Mouse (Mus musculus) heart, embryonic 14.5 days (tissue): ENCODE measurements around the gene Btbd1. TPM values are rescaled to one million over a fixed set of nuclear protein-coding genes. Genes with fewer than 3 reads are reported as not detected.
A peak's percentile ranks its signal among the peaks of the same experiment; 100 is the strongest.
"Not testable (repeated sequence)": the region's sequence is repeated elsewhere in the genome, so short reads cannot be mapped to it uniquely, and the experiment has no call there.

Experiments
- ATAC-seq: fragments of 200-750 bp; cut with Nextera tagmentation; 2 replicates; pipeline ENCODE4 v1.8.0; 2017; ENCODE audit warnings: low read depth, moderate TSS enrichment; ENCODE audit not compliant: insufficient number of reproducible peaks, insufficient read depth, low FRiP score
- H3K27ac ChIP-seq, 2 experiments: fragments of 200-500 bp in 1 of 2; fragments of 300-500 bp in 1 of 2; sonication (generic) in 1 of 2; replicated peaks in 1 of 2; 2 replicates each; pipeline ENCODE4 v1.5.1; 2012 to 2014; ENCODE audit warnings: low read depth in 2 of 2, low read length in 2 of 2, control low read depth in 1 of 2, mild to moderate bottlenecking in 1 of 2, mixed read lengths in 1 of 2; ENCODE audit not compliant: control insufficient read depth in 1 of 2, insufficient read depth in 1 of 2
- H3K27me3 ChIP-seq: fragments of 300-500 bp; sonication (generic); 2 replicates; pipeline ENCODE4 v1.6.1; 2014; ENCODE audit warnings: mild to moderate bottlenecking, low read length, control low read depth; ENCODE audit not compliant: control insufficient read depth, insufficient read depth
- H3K36me3 ChIP-seq: fragments of 300-500 bp; sonication (generic); 2 replicates; pipeline ENCODE4 v1.6.1; 2014; ENCODE audit warnings: mild to moderate bottlenecking, control low read depth, low read length, mixed read lengths; ENCODE audit not compliant: control insufficient read depth, insufficient read depth
- H3K4me1 ChIP-seq, 2 experiments: fragments of 200-500 bp in 1 of 2; fragments of 300-500 bp in 1 of 2; sonication (generic) in 1 of 2; 2 replicates each; pipeline ENCODE4 v1.6.1; 2012 to 2014; ENCODE audit warnings: low read length in 2 of 2, control low read depth in 1 of 2, mixed read lengths in 1 of 2; ENCODE audit not compliant: control insufficient read depth in 2 of 2, insufficient read depth in 2 of 2
- H3K4me2 ChIP-seq: fragments of 300-500 bp; sonication (generic); 2 replicates; pipeline ENCODE4 v1.6.1; 2014; ENCODE audit warnings: mild to moderate bottlenecking, low read length
- H3K4me3 ChIP-seq, 2 experiments: fragments of 200-500 bp in 1 of 2; fragments of 300-500 bp in 1 of 2; sonication (generic) in 1 of 2; 2 replicates each; pipeline ENCODE4 v1.5.1; 2012 to 2014; ENCODE audit warnings: low read length in 2 of 2, mild to moderate bottlenecking in 2 of 2, control low read depth in 1 of 2, low read depth in 1 of 2, moderate library complexity in 1 of 2; ENCODE audit not compliant: control insufficient read depth in 1 of 2, insufficient read depth in 1 of 2
- H3K9ac ChIP-seq: fragments of 300-500 bp; sonication (generic); 2 replicates; pipeline ENCODE4 v1.6.1; 2014; ENCODE audit warnings: mild to moderate bottlenecking, low read length
- H3K9me3 ChIP-seq: fragments of 300-500 bp; sonication (generic); 2 replicates; pipeline ENCODE4 v1.6.1; 2016; ENCODE audit warnings: low read length, control low read depth; ENCODE audit not compliant: control insufficient read depth
- WGBS: fragments of 180-500 bp; shearing (Covaris S2); extraction: QIAGEN DNeasy Blood & Tissue Kit; methylation state at CpG from one replicate; pipeline ENCODE4 v1.1.7; 2014; 5-methylcytosine and 5-hydroxymethylcytosine counted together
- polyA plus RNA-seq: library from polyadenylated mRNA; unstranded; fragments of >200 nt; fragmentation: Nextera tagmentation; extraction: Ambion mirVana; gene quantifications from 2 replicates; pipeline ENCODE4 v1.2.1, GENCODE M21; 2014

The Btbd1 gene
- polyA plus RNA-seq, 1 experiment from 2014 or later: 130 TPM

DNA sequence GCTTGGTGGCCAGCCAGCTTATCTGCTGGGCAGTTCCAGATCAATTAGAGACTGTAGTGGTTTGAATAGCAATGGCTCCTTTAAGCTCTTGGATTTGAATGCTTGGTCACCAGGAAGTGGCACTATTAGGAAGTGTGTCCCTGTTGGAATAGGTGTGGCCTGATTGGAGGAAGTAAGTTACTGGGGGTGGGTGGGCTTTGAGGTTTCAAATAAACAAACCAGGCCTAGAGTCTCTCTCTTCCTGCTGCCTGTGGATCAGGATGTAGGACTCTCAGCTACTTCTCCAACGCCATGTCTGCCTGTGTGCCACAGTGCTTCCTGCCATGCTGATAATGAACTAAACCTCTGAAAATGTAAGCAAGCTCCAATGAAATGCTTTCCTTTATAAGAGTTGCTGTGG, 13.8 kb upstream of the Btbd1 start:
- no peak overlapping the region for H3K4me3 ChIP-seq
- H3K27ac ChIP-seq: no peak overlapping the region
- H3K27me3 ChIP-seq: no peaks in the 10 kb centered on the region
- H3K4me1 ChIP-seq: peaks cover 3 to 5% of the 10 kb centered on the region in 2 experiments; a peak in 1 of 4 replicates
- no peaks in the 10 kb centered on the region for H3K36me3 ChIP-seq
- ATAC-seq: no peak
- no peaks in the 10 kb centered on the region for H3K9me3 ChIP-seq
- H3K4me2 ChIP-seq: no peak overlapping the region
- H3K9ac ChIP-seq: no peak overlapping the region
- 65% methylated on average over 1 of the region's 1 CpGs for WGBS

DNA sequence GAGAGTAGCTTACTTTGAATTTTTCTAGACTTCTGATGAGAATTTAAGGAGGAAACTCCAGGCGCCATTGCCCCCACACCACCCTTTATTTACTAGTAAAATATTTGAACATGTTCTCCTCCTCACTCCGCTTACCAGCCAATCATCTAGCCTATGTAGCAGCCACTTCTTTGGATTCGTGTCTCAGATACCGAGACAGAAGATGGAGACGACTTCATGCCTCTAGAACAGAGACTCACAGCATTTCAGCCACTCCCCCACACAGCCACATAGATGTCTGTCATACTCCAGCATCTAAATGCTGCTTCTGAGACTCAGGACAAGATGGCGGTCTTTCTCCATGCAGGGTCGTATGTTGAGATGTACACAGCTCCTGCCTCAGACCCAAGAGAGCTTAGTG, 12.9 kb upstream of the Btbd1 start:
- Histone ChIP-seq H3K4me2 (no peak overlapping the region), H3K27me3 (no peaks in the 10 kb centered on the region), H3K36me3 (no peaks in the 10 kb centered on the region), H3K9me3 (no peaks in the 10 kb centered on the region), H3K4me1 (peaks cover 3 to 5% of the 10 kb centered on the region in 2 experiments; a peak in 1 of 4 replicates), H3K4me3 (no peak overlapping the region), H3K9ac (no peak overlapping the region), H3K27ac (no peak overlapping the region)
- no peak for ATAC-seq
- WGBS: 90% methylated on average over 7 of the region's 7 CpGs

DNA sequence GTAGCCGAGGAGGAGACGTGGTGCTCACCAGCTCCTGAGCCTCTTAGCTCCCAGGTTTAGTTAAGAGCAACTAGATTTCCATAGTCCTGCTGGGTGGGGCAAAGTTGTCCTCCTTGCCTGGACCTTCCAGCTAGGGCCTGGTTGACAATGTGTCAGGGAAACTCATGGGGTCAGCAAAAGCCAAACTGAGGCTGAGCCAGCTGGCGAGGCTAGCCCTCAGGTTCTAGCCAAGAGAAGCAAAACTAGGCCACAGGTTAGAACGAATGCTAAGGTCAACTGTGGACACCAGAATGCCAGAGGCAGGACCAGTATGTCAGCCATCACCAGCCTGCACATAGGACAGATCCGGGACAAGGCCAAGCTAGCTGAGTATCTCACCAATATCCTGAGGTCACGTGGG, 12.2 kb upstream of the Btbd1 start:
- H3K27me3 ChIP-seq: no peaks in the 10 kb centered on the region
- H3K36me3 ChIP-seq: no peaks in the 10 kb centered on the region
- H3K9ac ChIP-seq: no peak overlapping the region
- H3K4me3 ChIP-seq: no peak overlapping the region
- no peak for ATAC-seq
- no peak overlapping the region for H3K4me2 ChIP-seq
- H3K27ac ChIP-seq: no peak overlapping the region
- WGBS: 83% methylated on average over 6 of the region's 6 CpGs
- H3K9me3 ChIP-seq: no peaks in the 10 kb centered on the region
- peaks cover 3 to 5% of the 10 kb centered on the region in 2 experiments; a peak in 1 of 4 replicates for H3K4me1 ChIP-seq

DNA sequence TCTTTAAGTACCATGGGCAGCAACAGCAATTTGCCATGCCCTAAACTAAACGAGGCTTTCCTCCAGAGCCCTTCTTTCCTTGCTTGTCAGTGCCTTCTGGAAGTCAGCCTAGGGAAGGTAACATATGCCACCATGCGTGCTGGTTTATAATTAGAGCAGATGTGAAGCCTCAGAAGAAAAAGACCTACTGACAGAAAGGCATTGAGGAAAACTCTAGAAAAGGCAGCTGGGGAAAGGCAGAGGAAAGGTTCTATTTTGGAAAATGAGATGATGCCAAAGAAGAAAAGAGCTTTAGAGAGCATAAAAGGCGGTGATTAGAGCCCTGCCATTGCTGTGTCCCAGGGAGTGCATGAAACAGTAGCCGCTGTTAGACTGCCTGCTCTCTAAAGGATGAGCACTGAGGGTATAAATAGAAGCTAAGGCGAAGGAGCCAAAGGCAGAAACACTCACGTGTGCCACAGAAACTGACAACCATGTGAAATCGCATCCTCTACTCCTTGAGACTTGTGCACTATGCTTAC, 11.5 kb upstream of the Btbd1 start:
- ATAC-seq: no peak

DNA sequence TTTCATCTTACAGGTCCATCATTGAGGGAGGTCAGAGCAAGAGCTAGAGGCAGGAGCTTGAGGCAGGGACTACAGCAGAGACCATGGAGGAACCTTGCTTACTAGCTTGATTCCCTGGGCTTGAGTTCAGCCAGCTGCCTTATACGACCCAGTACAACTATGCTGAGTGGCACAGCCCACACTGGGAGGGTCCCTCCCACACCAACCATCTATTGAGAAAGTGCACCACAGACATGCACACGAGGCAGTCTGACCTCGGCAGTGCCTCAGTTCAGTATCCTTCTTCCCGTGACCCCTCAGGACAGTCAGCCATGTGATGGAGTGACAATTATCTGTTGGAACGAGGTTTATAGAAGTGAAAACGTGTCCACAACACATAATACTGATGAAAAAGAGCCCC, 10.5 kb upstream of the Btbd1 start:
- no peak overlapping the region for H3K4me3 ChIP-seq

More for the DNA sequence above, 11.5 kb upstream of the Btbd1 start:
- Histone ChIP-seq H3K27ac (peak overlapping the region; percentile 6 to 41; a peak in 3 of 4 replicates), H3K9me3 (no peaks in the 10 kb centered on the region), H3K4me1 (peaks cover 3 to 5% of the 10 kb centered on the region in 2 experiments; a peak in 1 of 4 replicates), H3K4me3 (no peak overlapping the region), H3K4me2 (0 out of 2 replicates have a peak overlapping the region, but pooled peaks have one; percentile 1), H3K36me3 (no peaks in the 10 kb centered on the region), H3K27me3 (no peaks in the 10 kb centered on the region), H3K9ac (no peak overlapping the region)
- 25% methylated on average over 7 of the region's 7 CpGs for WGBS

DNA sequence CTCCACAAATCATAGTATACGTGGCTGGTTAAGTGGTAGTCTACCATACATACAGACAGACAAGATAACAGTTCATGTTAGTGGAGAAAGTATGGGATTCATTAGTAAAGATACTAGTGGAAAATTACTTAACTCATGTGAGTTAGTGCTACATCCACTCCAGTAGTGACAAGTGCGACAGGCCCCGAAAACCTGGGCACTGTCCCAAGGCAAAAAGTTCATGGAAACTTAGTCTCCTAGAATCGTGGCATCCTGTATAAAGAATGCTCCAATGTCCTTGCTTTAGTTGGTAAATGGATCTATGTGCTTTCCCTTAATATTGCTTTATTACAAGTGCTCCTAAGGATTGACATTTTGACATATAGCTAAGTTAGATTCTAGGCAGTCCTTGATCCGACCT, 8.5 kb upstream of the Btbd1 start:
- not testable (repeated sequence) for H3K9ac ChIP-seq, H3K4me1 ChIP-seq, ATAC-seq, H3K4me3 ChIP-seq, H3K27me3 ChIP-seq, H3K9me3 ChIP-seq, H3K27ac ChIP-seq, H3K4me2 ChIP-seq, H3K36me3 ChIP-seq
- WGBS: 74% methylated on average over 5 of the region's 5 CpGs

More for the DNA sequence above, 10.5 kb upstream of the Btbd1 start:
- H3K27ac ChIP-seq: no peak overlapping the region
- H3K4me1 ChIP-seq: peaks cover 3 to 5% of the 10 kb centered on the region in 2 experiments; a peak in 1 of 4 replicates
- H3K9ac ChIP-seq: no peak overlapping the region
- WGBS: 65% methylated on average over 6 of the region's 6 CpGs
- no peaks in the 10 kb centered on the region for H3K36me3 ChIP-seq
- no peak for ATAC-seq
- H3K27me3 ChIP-seq: no peaks in the 10 kb centered on the region
- H3K9me3 ChIP-seq: no peaks in the 10 kb centered on the region
- H3K4me2 ChIP-seq: no peak overlapping the region

GRCm38 (mm10) chr7:81835430-81835829, 6.2 kb upstream of the Btbd1 start:
- ATAC-seq: no peak
- Histone ChIP-seq H3K9ac (no peak overlapping the region), H3K27ac (no peak overlapping the region), H3K9me3 (no peaks in the 10 kb centered on the region), H3K4me2 (no peak overlapping the region), H3K4me1 (no peaks in the 10 kb centered on the region), H3K27me3 (no peaks in the 10 kb centered on the region), H3K4me3 (no peak overlapping the region), H3K36me3 (no peaks in the 10 kb centered on the region)
- WGBS: 85% methylated on average over 5 of the region's 5 CpGs

GRCm38 (mm10) chr7:81834847-81835246, 5.6 kb upstream of the Btbd1 start:
- H3K4me1 ChIP-seq: peaks cover 2 to 3% of the 10 kb centered on the region in 2 experiments
- H3K36me3 ChIP-seq: no peaks in the 10 kb centered on the region
- H3K4me2 ChIP-seq: no peak overlapping the region
- no peak for ATAC-seq
- H3K27me3 ChIP-seq: no peaks in the 10 kb centered on the region
- H3K9me3 ChIP-seq: no peaks in the 10 kb centered on the region
- no peak overlapping the region for H3K27ac ChIP-seq
- no peak overlapping the region for H3K9ac ChIP-seq
- no peak overlapping the region for H3K4me3 ChIP-seq
